In genomic region chr17:87882594-87882993, GRCm38 (mm10) we compare ENCODE assay signal across 9 mouse cellular contexts. TPM values are rescaled to one million over a fixed set of nuclear protein-coding genes. Genes with fewer than 3 reads are reported as not detected.
A peak's percentile ranks its signal among the peaks of the same experiment; 100 is the strongest.
DNase-seq lines count a peak whose midpoint lies in the region; ATAC-seq and TF ChIP-seq lines count a peak whose summit lies in the region.
"Had no signal": no experiment of that assay in that cellular context is flagged by ENCODE, and none has a peak within 500 bp of the region (broad histone marks: within the 10 kb centered on the region; RNA-seq: fewer than 3 reads in every experiment).

No protein-coding gene starts in this region.

- H3K9ac ChIP-seq in kidney, embryonic 14.5 days (ENCODE audit: low read depth, low read length), result no peak overlapping the region

- H3K4me1 ChIP-seq in thymus, adult 2 months (replicated peaks; ENCODE audit: control insufficient read depth, insufficient read depth, low read length), result no peaks in the 10 kb centered on the region
- H3K4me1 ChIP-seq in kidney, embryonic 14.5 days (ENCODE audit: control insufficient read depth, insufficient read depth, low read length), result no peaks in the 10 kb centered on the region

- no peaks in the 10 kb centered on the region for H3K9me3 ChIP-seq in kidney, embryonic 14.5 days (ENCODE audit: control insufficient read depth, low read length)

- peak; percentile 52; the same call in 1 of the 2 replicates for TF ChIP-seq CTCF in thymus, adult 2 months (IDR thresholded peaks at IDR 0.05; ENCODE audit: borderline replicate concordance, control insufficient read depth, extremely low read depth, insufficient read depth, low read length, poor library complexity)

- H3K27me3 ChIP-seq in thymus, adult 2 months (ENCODE audit: control insufficient read depth, insufficient read depth, low read length), result no peaks in the 10 kb centered on the region
- no peaks in the 10 kb centered on the region for H3K27me3 ChIP-seq in kidney, embryonic 14.5 days (ENCODE audit: control insufficient read depth, insufficient read depth, low read length)

- H3K4me2 ChIP-seq in kidney, embryonic 14.5 days (replicated peaks; ENCODE audit: low read depth, low read length), result no peak overlapping the region

- 25% methylated on average over 1 of the region's 1 CpGs for WGBS in thymus, adult 2 months
- 57% methylated on average over 1 of the region's 1 CpGs for WGBS in kidney, embryonic 14.5 days

- no peak for DNase-seq in frontal cortex, postnatal 25 days (ENCODE audit: low spot score in 2 of 2)
- DNase-seq in thymus, adult 2 months, result peak; percentile 54
- DNase-seq in thymus, adult 18-20 months, result no peak
- DNase-seq in cerebellum, postnatal 4 days (ENCODE audit: low spot score in 2 of 2), result peak; percentile 20 to 24
- DNase-seq in urinary bladder, postnatal 36 days (ENCODE audit: low spot score in 2 of 2), result peak; percentile 8 to 29

- no peak overlapping the region for H3K4me3 ChIP-seq in thymus, adult 2 months (ENCODE audit: control insufficient read depth, insufficient read depth, low read length)
- no peak overlapping the region for H3K4me3 ChIP-seq in kidney, embryonic 14.5 days (ENCODE audit: low read length)

- H3K36me3 ChIP-seq in thymus, adult 2 months (ENCODE audit: control insufficient read depth, insufficient read depth, low read length), result no peaks in the 10 kb centered on the region
- no peaks in the 10 kb centered on the region for H3K36me3 ChIP-seq in kidney, embryonic 14.5 days (ENCODE audit: control insufficient read depth, insufficient read depth, low read length)

- H3K27ac ChIP-seq in thymus, adult 2 months (ENCODE audit: control insufficient read depth, insufficient read depth, low read length), result no peak overlapping the region
- no peak overlapping the region for H3K27ac ChIP-seq in kidney, embryonic 14.5 days (ENCODE audit: low read depth, low read length)

- TF ChIP-seq POLR2A in thymus, adult 2 months (IDR thresholded peaks at IDR 0.05; ENCODE audit: control insufficient read depth, extremely low read depth, insufficient read depth, low read length, poor library complexity), result no peak

- ATAC-seq in frontal cortex, adult (ENCODE audit: low TSS enrichment), result peak; percentile 79
- 0 out of 2 replicates have a peak, but pooled peaks have one; percentile 64 for ATAC-seq in kidney, embryonic 14.5 days (ENCODE audit: low FRiP score, low TSS enrichment)
- peak; percentile 98 for ATAC-seq in megakaryocyte progenitor cell, adult 5-6 weeks (replicated peaks; ENCODE audit: poor library complexity)

RNA-seq across cellular contexts. Expression of gene Rpl36-ps4, which starts 38.2 kb away (rescaled TPM):
- polyA plus RNA-seq in thymus, adult 2 months (2012; rRNA removed), result not detected in 2 replicates
- polyA plus RNA-seq in kidney, embryonic 14.5 days (2014; fragmentation: Nextera tagmentation; extraction: Ambion mirVana), result not detected in 2 replicates
- total RNA-seq in megakaryocyte progenitor cell, adult 5-6 weeks (2015), result not detected in 2 replicates
- not detected in 2 replicates for total RNA-seq in megakaryocyte progenitor cell, adult 5-6 weeks (2017)
- total RNA-seq: left cerebral cortex, postnatal 14 days had no signal

Comparison
In these comparisons a context has a peak if more than half of its experiments do, and no peak if none do; other contexts are left out.
1. DNase-seq: peak in thymus, adult 2 months (single experiment), cerebellum, postnatal 4 days (2 of 2) and urinary bladder, postnatal 36 days (2 of 2); none in frontal cortex, postnatal 25 days (0 of 2) and thymus, adult 18-20 months (0 of 2).
2. Peak in every context shown above with its lines, with median percentiles within 50 percentile points of each other: ATAC-seq.